Mouse (Mus musculus) retina, postnatal 7 days (tissue): ENCODE measurements around the gene Prim2.
"Not testable (repeated sequence)": the region's sequence is repeated elsewhere in the genome, so short reads cannot be mapped to it uniquely, and the experiment has no call there.

Source experiments
- DNase-seq: peaks from one replicate; pipeline ENCODE4 v3.0.0-alpha.2; 2012; ENCODE audit warnings: low read depth, low spot score

The Prim2 gene

GRCm38 (mm10) chr1:33650875-33651274 lies 18.7 kb downstream of the Prim2 start:
- no peak for DNase-seq

GRCm38 (mm10) chr1:33649534-33650108 lies 20.0 kb downstream of the Prim2 start:
- DNase-seq = no peak

- DNase-seq = no peak
Observed at GRCm38 (mm10) chr1:33649021-33649420, 20.6 kb downstream of the Prim2 start.

- DNase-seq = no peak
Observed at GRCm38 (mm10) chr1:33647661-33648060, 21.9 kb downstream of the Prim2 start.

- DNase-seq = no peak
Observed at GRCm38 (mm10) chr1:33647173-33647572, 22.4 kb downstream of the Prim2 start.

GRCm38 (mm10) chr1:33645689-33646088 lies 23.9 kb downstream of the Prim2 start:
- DNase-seq = no peak

- DNase-seq = no peak
Observed at GRCm38 (mm10) chr1:33641139-33641538, 28.5 kb downstream of the Prim2 start.

- DNase-seq = no peak
Observed at GRCm38 (mm10) chr1:33640089-33640488, 29.5 kb downstream of the Prim2 start.

GRCm38 (mm10) chr1:33639234-33639633 lies 30.4 kb downstream of the Prim2 start:
- DNase-seq = no peak

GRCm38 (mm10) chr1:33637827-33638226 lies 31.8 kb downstream of the Prim2 start:
- no peak for DNase-seq

GRCm38 (mm10) chr1:33636421-33637195 lies 33.0 kb downstream of the Prim2 start:
- no peak for DNase-seq

- not testable (repeated sequence) for DNase-seq
Observed at GRCm38 (mm10) chr1:33631002-33631618, 38.5 kb downstream of the Prim2 start.

- DNase-seq = no peak
Observed at GRCm38 (mm10) chr1:33627803-33628202, 41.8 kb downstream of the Prim2 start.

GRCm38 (mm10) chr1:33627070-33627469 lies 42.5 kb downstream of the Prim2 start:
- no peak for DNase-seq

GRCm38 (mm10) chr1:33624900-33625299 lies 44.7 kb downstream of the Prim2 start:
- DNase-seq = no peak

- DNase-seq = no peak
Observed at GRCm38 (mm10) chr1:33624441-33624840, 45.2 kb downstream of the Prim2 start.

GRCm38 (mm10) chr1:33621791-33622190 lies 47.8 kb downstream of the Prim2 start:
- DNase-seq = no peak

GRCm38 (mm10) chr1:33620091-33620788 lies 49.4 kb downstream of the Prim2 start:
- no peak for DNase-seq

GRCm38 (mm10) chr1:33616642-33617041 lies 53.0 kb downstream of the Prim2 start:
- not testable (repeated sequence) for DNase-seq

- no peak for DNase-seq
Observed at GRCm38 (mm10) chr1:33612100-33612499, 57.5 kb downstream of the Prim2 start.

GRCm38 (mm10) chr1:33610026-33610721 lies 59.4 kb downstream of the Prim2 start:
- no peak for DNase-seq

- no peak for DNase-seq
Observed at GRCm38 (mm10) chr1:33608133-33608532, 61.5 kb downstream of the Prim2 start.
